Mouse (Mus musculus): ENCODE measurements around the gene 2210407C18Rik. TPM values are rescaled to one million over a fixed set of nuclear protein-coding genes. Genes with fewer than 3 reads are reported as not detected.

Gene 2210407C18Rik
- total RNA-seq, 1 experiment from 2014 or later = not detected

DNA sequence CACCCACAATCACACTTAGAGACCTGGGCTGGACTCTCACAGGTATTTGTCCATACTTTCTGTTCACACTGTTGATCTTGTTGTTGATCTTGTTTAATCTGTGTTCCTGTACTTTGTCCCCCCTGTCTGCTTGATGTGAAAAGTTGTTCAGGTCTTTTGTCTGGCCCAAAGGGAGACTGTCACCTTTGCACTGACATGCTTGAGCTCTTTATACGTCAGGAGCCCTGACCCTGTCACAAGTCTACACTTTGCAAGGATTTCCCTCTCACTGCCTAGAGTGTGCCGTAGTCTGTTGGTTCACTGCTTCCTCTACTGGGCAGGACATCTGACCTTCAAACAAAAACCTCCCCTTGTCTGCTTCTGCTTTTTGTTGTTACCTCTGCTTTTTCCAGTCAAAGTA, 11.2 kb downstream of the 2210407C18Rik start:
- no peak for ATAC-seq (ENCODE audit: extremely low read depth, insufficient number of reproducible peaks, low FRiP score, poor library complexity, severe bottlenecking)

GRCm38 (mm10) chr11:58602800-58603560, 12.9 kb downstream of the 2210407C18Rik start:
- ATAC-seq (ENCODE audit: extremely low read depth, insufficient number of reproducible peaks, low FRiP score, poor library complexity, severe bottlenecking) = no peak

DNA sequence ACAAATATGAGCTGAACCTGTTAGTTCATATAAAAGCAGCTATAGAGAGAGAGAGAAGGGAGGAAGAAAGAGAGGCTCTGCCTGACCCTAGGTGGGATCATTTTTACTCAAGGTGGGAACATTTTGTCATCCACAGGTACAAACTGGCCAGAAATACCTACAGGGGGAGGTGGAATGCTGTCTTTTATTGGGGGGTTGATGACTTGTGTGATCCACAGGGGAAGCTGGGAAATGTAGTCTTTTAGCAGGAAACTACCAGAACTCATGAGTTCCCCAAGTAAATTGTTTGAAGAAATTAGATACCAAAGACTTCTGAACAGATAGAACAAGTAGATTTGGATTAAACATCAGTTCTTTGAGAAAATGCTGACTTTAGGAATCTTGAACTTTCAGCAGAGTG, 13.8 kb downstream of the 2210407C18Rik start:
- ATAC-seq (ENCODE audit: extremely low read depth, insufficient number of reproducible peaks, low FRiP score, poor library complexity, severe bottlenecking) = no peak

DNA sequence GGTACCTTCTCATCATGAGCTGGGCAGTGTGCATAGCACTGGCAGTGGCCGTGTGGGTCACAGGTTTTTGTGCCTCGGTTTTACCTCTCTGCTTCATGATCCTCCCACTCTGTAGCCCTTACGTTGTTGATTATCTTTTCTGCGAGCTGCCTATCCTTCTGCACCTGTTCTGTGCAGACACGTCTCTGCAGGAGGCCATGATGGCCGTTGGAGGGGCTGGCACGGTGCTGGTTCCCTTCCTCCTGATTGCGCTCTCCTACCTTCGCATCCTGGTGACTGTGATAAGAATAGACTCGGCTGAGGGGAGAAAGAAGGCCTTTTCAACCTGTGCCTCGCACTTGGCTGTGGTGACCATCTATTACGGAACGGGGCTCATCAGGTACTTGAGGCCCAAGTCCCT, 18.0 kb downstream of the 2210407C18Rik start:
- ATAC-seq (ENCODE audit: extremely low read depth, insufficient number of reproducible peaks, low FRiP score, poor library complexity, severe bottlenecking) = no peak

DNA sequence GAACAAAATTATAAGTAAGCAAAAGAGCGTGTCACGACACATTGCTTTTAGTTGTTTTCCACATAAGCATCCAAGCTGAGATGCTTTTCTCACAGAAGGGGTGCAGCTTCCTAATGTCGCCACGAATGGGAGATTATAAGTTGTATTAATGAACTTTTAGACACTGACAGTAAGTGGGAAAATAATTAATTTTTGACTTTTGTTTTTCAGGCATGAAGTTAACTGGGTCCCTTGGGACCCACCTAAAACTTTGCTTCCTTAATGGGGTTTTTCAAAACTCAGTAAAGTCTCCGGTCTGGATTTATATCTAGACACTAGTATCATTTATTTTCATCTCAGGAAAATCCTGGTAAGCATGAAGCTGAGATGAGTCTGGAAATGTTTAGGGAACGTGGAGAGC, 21.1 kb downstream of the 2210407C18Rik start, which contains the start of gene Olfr324:
Olfr324 (plus strand) TSS at position 301 of the 400 bp plus-strand sequence.
- no peak for ATAC-seq (ENCODE audit: extremely low read depth, insufficient number of reproducible peaks, low FRiP score, poor library complexity, severe bottlenecking)

DNA sequence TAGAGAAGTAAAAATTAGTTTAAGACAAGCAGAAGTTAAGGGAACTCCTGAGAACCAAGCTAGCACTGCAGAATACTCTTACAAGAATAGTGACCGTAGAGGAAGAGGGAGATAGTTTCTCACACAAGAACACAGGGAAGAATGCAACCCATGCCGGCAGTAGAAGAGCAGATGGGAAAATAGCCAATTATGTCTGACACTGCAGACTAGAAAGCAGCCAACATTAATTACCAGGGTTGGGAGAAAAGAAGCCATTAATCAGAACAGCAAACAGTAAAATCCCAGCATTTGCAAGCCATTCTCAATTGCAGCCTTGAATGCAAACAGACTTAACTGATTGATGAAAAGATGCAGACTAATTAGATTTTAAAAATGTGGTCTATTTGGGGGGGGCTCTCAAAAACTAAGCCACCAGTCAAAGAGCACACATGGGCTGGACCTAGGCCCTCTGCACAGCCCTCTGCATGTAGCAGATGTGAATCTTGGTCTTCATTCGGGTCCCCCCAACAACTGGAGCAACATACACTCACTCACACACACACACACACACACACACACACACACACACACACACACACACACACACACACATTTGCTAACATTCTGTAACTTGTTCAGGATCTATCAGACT, 27.1 kb downstream of the 2210407C18Rik start:
- ATAC-seq (ENCODE audit: extremely low read depth, insufficient number of reproducible peaks, low FRiP score, poor library complexity, severe bottlenecking) = no peak

DNA sequence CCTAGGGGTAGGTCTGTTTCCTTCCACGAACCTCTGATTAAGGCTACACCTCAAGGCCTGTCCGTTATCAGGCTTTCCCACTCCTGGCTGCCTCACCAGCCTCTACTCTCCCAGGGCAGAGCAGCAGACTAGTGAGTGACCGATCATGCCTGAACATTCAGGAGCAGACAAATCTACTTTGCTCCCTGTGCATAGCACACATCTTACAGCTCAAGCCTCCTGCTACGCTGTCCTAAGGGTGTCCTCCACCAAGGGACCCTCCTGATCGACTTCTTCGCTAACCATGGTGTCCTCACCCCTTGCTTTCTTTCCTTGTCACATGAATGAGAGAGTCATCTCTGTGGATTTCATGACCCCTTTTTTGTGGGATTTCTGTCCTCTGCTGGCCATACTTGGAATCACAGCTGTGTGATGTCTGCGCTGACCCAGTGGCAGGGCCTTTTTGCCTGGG, 28.0 kb downstream of the 2210407C18Rik start:
- no peak for ATAC-seq (ENCODE audit: extremely low read depth, insufficient number of reproducible peaks, low FRiP score, poor library complexity, severe bottlenecking)

DNA sequence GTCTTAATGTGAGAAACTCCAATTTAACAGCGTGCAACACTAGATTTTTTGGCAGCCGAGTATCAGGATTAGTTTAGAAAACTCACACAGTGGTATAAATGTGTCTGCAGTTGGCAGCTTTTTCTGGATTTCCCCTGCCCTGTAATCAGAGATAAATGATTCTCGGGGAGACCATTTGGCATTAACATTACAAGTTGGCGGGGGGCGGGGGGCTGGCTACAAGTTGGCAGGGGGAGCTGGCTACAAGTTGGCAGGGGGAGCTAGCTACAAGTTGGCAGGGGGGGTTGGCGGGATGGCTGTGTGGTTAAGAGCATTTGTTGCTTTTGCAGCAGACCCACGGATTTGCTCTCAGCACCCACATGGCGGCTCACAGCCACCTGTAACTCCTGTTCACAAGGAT, 37.2 kb downstream of the 2210407C18Rik start:
- ATAC-seq (ENCODE audit: extremely low read depth, insufficient number of reproducible peaks, low FRiP score, poor library complexity, severe bottlenecking) = no peak

GRCm38 (mm10) chr11:58577430-58577829, 38.4 kb downstream of the 2210407C18Rik start, which contains the start of gene Olfr325:
Olfr325 (plus strand) TSS chr11:58577730.
- no peak for ATAC-seq (ENCODE audit: extremely low read depth, insufficient number of reproducible peaks, low FRiP score, poor library complexity, severe bottlenecking)

DNA sequence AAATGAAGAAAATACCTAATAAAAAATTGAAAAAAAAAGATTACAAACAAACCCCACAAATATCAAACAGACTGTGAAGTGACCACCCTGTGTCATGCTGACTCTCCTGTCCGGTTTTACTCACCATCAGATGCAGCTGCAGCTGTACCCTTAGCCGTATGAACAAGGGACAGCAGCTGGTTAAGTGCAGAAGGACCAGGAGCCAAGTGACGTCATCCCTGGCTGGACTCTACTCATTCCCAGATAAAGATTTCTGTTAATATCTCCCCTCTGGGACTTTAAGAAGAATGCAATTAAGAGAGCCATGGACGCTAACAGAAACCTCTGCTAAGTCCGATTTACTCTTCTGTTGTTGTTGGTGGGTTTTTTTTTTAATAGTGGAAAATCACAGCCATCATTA, 45.5 kb downstream of the 2210407C18Rik start, which contains the start of gene Olfr224:
Olfr224 (minus strand) TSS at position 149 of the 400 bp plus-strand sequence.
- ATAC-seq (ENCODE audit: extremely low read depth, insufficient number of reproducible peaks, low FRiP score, poor library complexity, severe bottlenecking) = no peak

Other genes starting within 250 kb of the 2210407C18Rik start
- gene Lypd8, start 237.0 kb downstream of the 2210407C18Rik start, total RNA-seq (2017) = not detected in 2 replicates
- gene 1810065E05Rik, start 195.0 kb downstream of the 2210407C18Rik start, total RNA-seq (2017) = not detected in 2 replicates
- not detected in 2 replicates for gene Gm12253, start 183.5 kb downstream of the 2210407C18Rik start, total RNA-seq (2017)
- not detected in 2 replicates for gene Lypd9, start 163.2 kb downstream of the 2210407C18Rik start, total RNA-seq (2017)
- not detected in 2 replicates for gene Olfr30, start 153.8 kb downstream of the 2210407C18Rik start, total RNA-seq (2017)
- not detected in 2 replicates for gene Olfr332, start 123.5 kb downstream of the 2210407C18Rik start, total RNA-seq (2017)
- not detected in 2 replicates for gene Olfr331, start 113.5 kb downstream of the 2210407C18Rik start, total RNA-seq (2017)
- not detected in 2 replicates for gene Olfr330, start 81.2 kb downstream of the 2210407C18Rik start, total RNA-seq (2017)
- not detected in 2 replicates for gene Olfr329-ps, start 69.7 kb downstream of the 2210407C18Rik start, total RNA-seq (2017)
- 0.12 TPM in 1 of 2 replicates, not detected in the other for gene Olfr328, start 60.4 kb downstream of the 2210407C18Rik start, total RNA-seq (2017)
- not detected in 2 replicates for gene Olfr224, start 45.5 kb downstream of the 2210407C18Rik start, total RNA-seq (2017)
- gene Olfr325, start 38.3 kb downstream of the 2210407C18Rik start, total RNA-seq (2017) = not detected in 2 replicates
- gene Olfr324, start 21.0 kb downstream of the 2210407C18Rik start, total RNA-seq (2017) = not detected in 2 replicates
- not detected in 2 replicates for gene Olfr323, start 14.4 kb upstream of the 2210407C18Rik start, total RNA-seq (2017)
- 0.35 and 0.49 TPM in 2 replicates for gene Trim58, start 24.4 kb upstream of the 2210407C18Rik start, total RNA-seq (2017)
- gene Olfr322, start 42.7 kb upstream of the 2210407C18Rik start, total RNA-seq (2017) = not detected in 2 replicates
- gene Olfr320, start 65.0 kb upstream of the 2210407C18Rik start, total RNA-seq (2017) = not detected in 2 replicates
- not detected in 2 replicates for gene Olfr319, start 83.1 kb upstream of the 2210407C18Rik start, total RNA-seq (2017)
- gene Olfr318, start 107.9 kb upstream of the 2210407C18Rik start, total RNA-seq (2017) = 0.23 TPM in 1 of 2 replicates, not detected in the other
- gene Olfr317, start 123.1 kb upstream of the 2210407C18Rik start, total RNA-seq (2017) = not detected in 2 replicates
- not detected in 2 replicates for gene Olfr316, start 136.7 kb upstream of the 2210407C18Rik start, total RNA-seq (2017)
- gene Olfr315, start 157.1 kb upstream of the 2210407C18Rik start, total RNA-seq (2017) = not detected in 2 replicates
- gene Olfr314, start 166.9 kb upstream of the 2210407C18Rik start, total RNA-seq (2017) = not detected in 2 replicates
- gene Fam183b, start 185.9 kb upstream of the 2210407C18Rik start, total RNA-seq (2017) = not detected in 2 replicates
- not detected in 2 replicates for gene Olfr313, start 198.9 kb upstream of the 2210407C18Rik start, total RNA-seq (2017)
- gene Olfr312, start 213.2 kb upstream of the 2210407C18Rik start, total RNA-seq (2017) = not detected in 2 replicates
- gene Olfr311, start 223.2 kb upstream of the 2210407C18Rik start, total RNA-seq (2017) = not detected in 2 replicates
- gene Gm12258, start 231.1 kb upstream of the 2210407C18Rik start, total RNA-seq (2017) = 12.1 and 16.8 TPM in 2 replicates